Comparison of ENCODE assay signal across 18 mouse cellular contexts in the genomic region with DNA sequence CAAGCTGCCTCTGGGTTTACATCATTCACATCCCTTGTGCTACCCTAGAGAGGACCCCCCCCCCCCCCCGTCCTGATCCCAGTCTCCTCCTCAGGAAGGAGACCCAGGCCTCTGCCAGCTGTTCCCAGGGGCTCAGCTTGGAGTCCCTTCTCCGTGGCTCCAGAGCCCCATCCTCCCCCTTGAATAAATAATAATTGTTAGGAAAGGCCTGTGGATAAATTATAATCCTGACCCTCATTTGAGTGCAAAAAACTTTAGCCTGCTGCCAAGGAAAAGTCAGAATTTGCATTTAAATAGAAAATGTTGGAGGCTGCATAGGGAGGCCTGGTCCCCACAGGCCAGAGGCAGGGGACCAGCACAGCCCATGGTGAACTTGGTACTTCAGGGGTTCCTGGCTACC.
DNase-seq lines count a peak whose midpoint lies in the region; ATAC-seq and TF ChIP-seq lines count a peak whose summit lies in the region.
"Had no signal": no experiment of that assay in that cellular context is flagged by ENCODE, and none has a peak within 500 bp of the region (broad histone marks: within the 10 kb centered on the region; RNA-seq: fewer than 3 reads in every experiment).

No protein-coding gene starts in this region.

- TF ChIP-seq POLR2A in brain, embryonic 14.5 days (IDR thresholded peaks at IDR 0.05; ENCODE audit: borderline replicate concordance, extremely low read depth, insufficient read depth, insufficient read length, poor library complexity, severe bottlenecking): no peak

- no peak overlapping the region for H3K4me3 ChIP-seq in hindbrain, embryonic 12.5 days
- no peak overlapping the region for H3K4me3 ChIP-seq in hindbrain, postnatal 0 days (ENCODE audit: low read length)
- H3K4me3 ChIP-seq in forebrain, embryonic 12.5 days (replicated peaks): no peak overlapping the region
- H3K4me3 ChIP-seq in midbrain, embryonic 14.5 days (replicated peaks; ENCODE audit: low read depth, low read length): no peak overlapping the region
- H3K4me3 ChIP-seq: embryonic facial prominence, embryonic 15.5 days; heart, embryonic 10.5 days; limb, embryonic 13.5 days; liver, embryonic 15.5 days; neural tube, embryonic 12.5 days had no signal

- no peak for ATAC-seq in hindbrain, embryonic 12.5 days (ENCODE audit: low FRiP score)
- no peak for ATAC-seq in hindbrain, postnatal 0 days
- ATAC-seq in forebrain, embryonic 12.5 days (ENCODE audit: low FRiP score): no peak
- no peak for ATAC-seq in midbrain, embryonic 14.5 days (ENCODE audit: low FRiP score, low TSS enrichment)

- H3K4me1 ChIP-seq in hindbrain, embryonic 12.5 days: peaks cover 69% of the 10 kb centered on the region
- H3K4me1 ChIP-seq in hindbrain, postnatal 0 days (ENCODE audit: insufficient read depth, low read length): peaks cover 5% of the 10 kb centered on the region; the same call in 1 of the 2 replicates
- H3K4me1 ChIP-seq in forebrain, embryonic 12.5 days: peaks cover 86% of the 10 kb centered on the region
- peaks cover 55% of the 10 kb centered on the region for H3K4me1 ChIP-seq in midbrain, embryonic 14.5 days (ENCODE audit: control insufficient read depth, insufficient read depth, low read length)
- H3K4me1 ChIP-seq: liver, embryonic 15.5 days had no signal

- 6% methylated on average over 2 of the region's 2 CpGs for WGBS in hindbrain, embryonic 12.5 days
- WGBS in hindbrain, postnatal 0 days: 15% methylated on average over 2 of the region's 2 CpGs
- 27% methylated on average over 2 of the region's 2 CpGs for WGBS in forebrain, embryonic 12.5 days
- WGBS in midbrain, embryonic 14.5 days: 8% methylated on average over 2 of the region's 2 CpGs

- H3K27me3 ChIP-seq in hindbrain, embryonic 12.5 days: no peaks in the 10 kb centered on the region
- no peaks in the 10 kb centered on the region for H3K27me3 ChIP-seq in hindbrain, postnatal 0 days (ENCODE audit: insufficient read depth, low read length)
- H3K27me3 ChIP-seq in forebrain, embryonic 12.5 days: no peaks in the 10 kb centered on the region
- no peaks in the 10 kb centered on the region for H3K27me3 ChIP-seq in midbrain, embryonic 14.5 days (ENCODE audit: control insufficient read depth, insufficient read depth, low read length)
- H3K27me3 ChIP-seq: embryonic facial prominence, embryonic 15.5 days; limb, embryonic 13.5 days; liver, embryonic 15.5 days; neural tube, embryonic 12.5 days had no signal

- no peaks in the 10 kb centered on the region for H3K9me3 ChIP-seq in hindbrain, embryonic 12.5 days (replicated peaks)
- H3K9me3 ChIP-seq in hindbrain, postnatal 0 days (ENCODE audit: low read length): no peaks in the 10 kb centered on the region
- H3K9me3 ChIP-seq in forebrain, embryonic 12.5 days: no peaks in the 10 kb centered on the region
- no peaks in the 10 kb centered on the region for H3K9me3 ChIP-seq in midbrain, embryonic 14.5 days (ENCODE audit: control insufficient read depth, low read length)
- H3K9me3 ChIP-seq: embryonic facial prominence, embryonic 15.5 days; heart, embryonic 10.5 days; limb, embryonic 13.5 days; liver, embryonic 15.5 days; neural tube, embryonic 12.5 days had no signal

- TF ChIP-seq CTCF in hindbrain, postnatal 0 days (IDR thresholded peaks at IDR 0.05; ENCODE audit: low read depth): no peak
- TF ChIP-seq CTCF in brain, embryonic 14.5 days (IDR thresholded peaks at IDR 0.05; ENCODE audit: borderline replicate concordance, extremely low read depth, insufficient read depth, insufficient read length): no peak

- peak overlapping the region; percentile 14; the same call in 1 of the 2 replicates for H3K27ac ChIP-seq in hindbrain, embryonic 12.5 days
- no peak overlapping the region for H3K27ac ChIP-seq in hindbrain, postnatal 0 days
- peak overlapping the region; percentile 87 for H3K27ac ChIP-seq in forebrain, embryonic 12.5 days
- H3K27ac ChIP-seq in midbrain, embryonic 14.5 days (replicated peaks; ENCODE audit: low read depth, low read length): peak overlapping the region; percentile 70
- H3K27ac ChIP-seq: embryonic facial prominence, embryonic 15.5 days; heart, embryonic 10.5 days; limb, embryonic 13.5 days; liver, embryonic 15.5 days; neural tube, embryonic 12.5 days had no signal

- H3K4me2 ChIP-seq in hindbrain, embryonic 12.5 days (replicated peaks): no peak overlapping the region
- no peak overlapping the region for H3K4me2 ChIP-seq in hindbrain, postnatal 0 days (ENCODE audit: low read depth, low read length)
- no peak overlapping the region for H3K4me2 ChIP-seq in forebrain, embryonic 12.5 days
- no peak overlapping the region for H3K4me2 ChIP-seq in midbrain, embryonic 14.5 days (ENCODE audit: low read length)
- H3K4me2 ChIP-seq: embryonic facial prominence, embryonic 15.5 days; limb, embryonic 13.5 days; liver, embryonic 15.5 days; neural tube, embryonic 12.5 days had no signal

- no peak for DNase-seq in hindbrain, postnatal 0 days (ENCODE audit: low spot score)
- DNase-seq in brain, embryonic 14.5 days (ENCODE audit: low read depth): peak; percentile 73
- no peak for DNase-seq in midbrain, embryonic 14.5 days
- DNase-seq in thymus, postnatal 10 days (ENCODE audit: low spot score in 2 of 2): no peak
- no peak for DNase-seq in embryo, embryonic 10 days (ENCODE audit: low spot score)
- DNase-seq in T-cell, adult 2 months (ENCODE audit: low spot score): no peak
- DNase-seq: cerebellum, postnatal 25 days; gastrocnemius, postnatal 36 days; heart, postnatal 14 days; kidney, adult 2 months; lung, postnatal 14 days had no signal

- H3K9ac ChIP-seq in hindbrain, embryonic 12.5 days: no peak overlapping the region
- no peak overlapping the region for H3K9ac ChIP-seq in hindbrain, postnatal 0 days (replicated peaks; ENCODE audit: low read length)
- H3K9ac ChIP-seq in forebrain, embryonic 12.5 days: no peak overlapping the region
- no peak overlapping the region for H3K9ac ChIP-seq in midbrain, embryonic 14.5 days (replicated peaks; ENCODE audit: low read length)
- H3K9ac ChIP-seq: embryonic facial prominence, embryonic 15.5 days; limb, embryonic 13.5 days; liver, embryonic 15.5 days; neural tube, embryonic 12.5 days had no signal

- H3K36me3 ChIP-seq in hindbrain, embryonic 12.5 days: no peaks in the 10 kb centered on the region
- no peaks in the 10 kb centered on the region for H3K36me3 ChIP-seq in hindbrain, postnatal 0 days (ENCODE audit: insufficient read depth, low read length)
- H3K36me3 ChIP-seq in forebrain, embryonic 12.5 days (replicated peaks): no peaks in the 10 kb centered on the region
- H3K36me3 ChIP-seq in midbrain, embryonic 14.5 days (ENCODE audit: control insufficient read depth, insufficient read depth, low read length): no peaks in the 10 kb centered on the region
- H3K36me3 ChIP-seq: embryonic facial prominence, embryonic 15.5 days; heart, embryonic 10.5 days; limb, embryonic 13.5 days; liver, embryonic 15.5 days; neural tube, embryonic 12.5 days had no signal
